Mouse (Mus musculus): Measurements from ENCODE around the gene Pde9a. TPM values are rescaled to one million over a fixed set of nuclear protein-coding genes. Genes with fewer than 3 reads are reported as not detected.

Gene Pde9a
- polyA plus RNA-seq, 1 experiment: 0.14 TPM

DNA sequence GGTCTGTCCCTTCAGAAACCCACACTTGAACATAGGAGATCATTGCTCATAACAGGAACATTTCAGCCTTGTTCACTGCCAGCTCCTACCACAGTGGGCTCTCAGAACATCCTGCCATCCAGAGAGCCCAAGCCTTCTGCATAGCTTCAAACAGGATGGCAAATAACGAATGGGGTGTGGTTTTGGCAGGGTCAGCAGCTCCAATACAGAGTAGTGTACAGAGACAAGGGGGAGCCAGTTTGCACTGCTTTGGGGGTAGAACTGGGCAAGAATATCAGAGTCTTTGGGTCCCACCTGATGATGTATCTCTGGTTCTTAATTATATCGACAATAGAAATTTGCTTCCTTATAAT lies 33.6 kb downstream of the Pde9a start:
- Histone ChIP-seq H3ac (ENCODE audit: control insufficient read depth, insufficient read length) (no peak overlapping the region), H3K79me2 (ENCODE audit: control insufficient read depth, insufficient read depth) (no peaks in the 10 kb centered on the region), H3K27me3 (ENCODE audit: control insufficient read depth, insufficient read depth, insufficient read length) (peaks cover 37% of the 10 kb centered on the region), H3K4me2 (ENCODE audit: low read depth) (no peak overlapping the region), H3K36me3 (ENCODE audit: control insufficient read depth, insufficient read depth) (no peaks in the 10 kb centered on the region), H3K4me3 (no peak overlapping the region)
- TF ChIP-seq TCF3 (IDR thresholded peaks at IDR 0.05; ENCODE audit: insufficient read length, low read depth) (no peak), SRF (IDR thresholded peaks at IDR 0.05; ENCODE audit: control insufficient read depth, insufficient read length, low read depth) (no peak), MYOG (IDR thresholded peaks at IDR 0.05; ENCODE audit: control insufficient read depth in 1 of 3, insufficient read depth in 1 of 3, insufficient read length in 2 of 3, low read depth in 2 of 3) (no peak), TCF12 (IDR thresholded peaks at IDR 0.05; ENCODE audit: insufficient read depth, poor library complexity, severe bottlenecking) (no peak), CEBPB (IDR thresholded peaks at IDR 0.05; ENCODE audit: insufficient read depth, poor library complexity, severe bottlenecking) (no peak), POLR2AphosphoS2 (IDR thresholded peaks at IDR 0.05; ENCODE audit: insufficient read length, low read depth) (no peak), POLR2A (IDR thresholded peaks at IDR 0.05; ENCODE audit: insufficient read length, low read depth) (no peak), E2F4 (IDR thresholded peaks at IDR 0.05; ENCODE audit: insufficient read depth) (no peak), USF1 (IDR thresholded peaks at IDR 0.05; ENCODE audit: low read depth) (no peak), MAX (IDR thresholded peaks at IDR 0.05; ENCODE audit: low read depth) (no peak), MYOD1 (IDR thresholded peaks at IDR 0.05; ENCODE audit: control insufficient read depth in 1 of 3, insufficient read length in 2 of 3, low read depth in 2 of 3) (no peak), REST (IDR thresholded peaks at IDR 0.05; ENCODE audit: insufficient read depth, insufficient read length) (no peak)

DNA sequence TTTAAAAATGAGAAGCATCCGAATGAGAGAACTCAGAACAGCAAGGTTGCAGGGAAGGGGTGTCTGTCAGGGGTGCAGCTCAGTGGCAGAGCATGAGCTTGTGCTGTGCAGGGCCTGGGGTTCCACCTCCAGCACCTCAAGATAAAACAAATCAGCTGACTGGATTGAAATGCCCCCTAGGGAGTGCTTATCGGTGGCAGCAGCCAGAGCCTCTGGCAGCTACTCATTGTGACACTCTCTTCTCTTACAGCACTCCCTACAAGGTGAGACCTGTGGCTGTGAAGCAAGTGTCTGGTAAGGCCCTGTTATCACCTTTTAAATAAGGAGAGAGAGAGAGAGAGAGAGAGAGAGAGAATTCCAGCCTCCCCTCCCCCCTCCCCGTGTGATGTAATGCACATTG lies 34.0 kb downstream of the Pde9a start:
- no peak overlapping the region for H3K4me2 ChIP-seq (ENCODE audit: low read depth)
- no peak overlapping the region for H3ac ChIP-seq (ENCODE audit: control insufficient read depth, insufficient read length)
- TF ChIP-seq MYOG (IDR thresholded peaks at IDR 0.05; ENCODE audit: control insufficient read depth in 1 of 3, insufficient read depth in 1 of 3, insufficient read length in 2 of 3, low read depth in 2 of 3) (no peak), MAX (IDR thresholded peaks at IDR 0.05; ENCODE audit: low read depth) (no peak), TCF3 (IDR thresholded peaks at IDR 0.05; ENCODE audit: insufficient read length, low read depth) (no peak), USF1 (IDR thresholded peaks at IDR 0.05; ENCODE audit: low read depth) (no peak), POLR2AphosphoS2 (IDR thresholded peaks at IDR 0.05; ENCODE audit: insufficient read length, low read depth) (no peak), SRF (IDR thresholded peaks at IDR 0.05; ENCODE audit: control insufficient read depth, insufficient read length, low read depth) (no peak), REST (IDR thresholded peaks at IDR 0.05; ENCODE audit: insufficient read depth, insufficient read length) (no peak)
- no peaks in the 10 kb centered on the region for H3K36me3 ChIP-seq (ENCODE audit: control insufficient read depth, insufficient read depth)
- peaks cover 41% of the 10 kb centered on the region for H3K27me3 ChIP-seq (ENCODE audit: control insufficient read depth, insufficient read depth, insufficient read length)
- H3K4me3 ChIP-seq: no peak overlapping the region
- no peaks in the 10 kb centered on the region for H3K79me2 ChIP-seq (ENCODE audit: control insufficient read depth, insufficient read depth)

DNA sequence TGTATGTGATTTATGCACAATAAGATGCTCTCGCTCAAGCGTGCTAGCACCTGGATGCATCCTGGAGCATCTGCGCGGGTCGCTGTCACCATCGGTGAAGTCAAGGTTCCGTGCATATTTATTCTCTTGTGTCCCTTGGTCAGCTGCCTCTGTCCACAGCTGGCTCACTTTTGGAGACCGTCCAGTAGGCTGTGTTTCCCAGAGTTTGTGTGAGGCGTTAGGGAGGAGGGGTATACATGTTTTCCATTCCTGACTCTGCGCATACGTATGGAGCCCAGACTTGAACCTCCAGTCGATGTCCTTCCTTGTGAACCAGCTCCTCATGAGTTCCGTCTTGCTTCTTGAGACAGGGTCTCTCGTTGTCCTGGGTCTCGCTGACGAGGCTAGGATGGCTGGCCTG lies 34.6 kb downstream of the Pde9a start:
- Histone ChIP-seq H3K4me3 (no peak overlapping the region), H3K36me3 (ENCODE audit: control insufficient read depth, insufficient read depth) (no peaks in the 10 kb centered on the region), H3K79me2 (ENCODE audit: control insufficient read depth, insufficient read depth) (no peaks in the 10 kb centered on the region), H3K4me2 (ENCODE audit: low read depth) (no peak overlapping the region), H3ac (ENCODE audit: control insufficient read depth, insufficient read length) (no peak overlapping the region), H3K27me3 (ENCODE audit: control insufficient read depth, insufficient read depth, insufficient read length) (peaks cover 47% of the 10 kb centered on the region)
- TF ChIP-seq POLR2AphosphoS2 (IDR thresholded peaks at IDR 0.05; ENCODE audit: insufficient read length, low read depth) (no peak), POLR2A (IDR thresholded peaks at IDR 0.05; ENCODE audit: insufficient read length, low read depth) (no peak), TCF3 (IDR thresholded peaks at IDR 0.05; ENCODE audit: insufficient read length, low read depth) (no peak), E2F4 (IDR thresholded peaks at IDR 0.05; ENCODE audit: insufficient read depth) (no peak), TCF12 (IDR thresholded peaks at IDR 0.05; ENCODE audit: insufficient read depth, poor library complexity, severe bottlenecking) (no peak), MYOD1 (IDR thresholded peaks at IDR 0.05; ENCODE audit: control insufficient read depth in 1 of 3, insufficient read length in 2 of 3, low read depth in 2 of 3) (no peak), CEBPB (IDR thresholded peaks at IDR 0.05; ENCODE audit: insufficient read depth, poor library complexity, severe bottlenecking) (no peak), REST (IDR thresholded peaks at IDR 0.05; ENCODE audit: insufficient read depth, insufficient read length) (no peak), MYOG (IDR thresholded peaks at IDR 0.05; ENCODE audit: control insufficient read depth in 1 of 3, insufficient read depth in 1 of 3, insufficient read length in 2 of 3, low read depth in 2 of 3) (no peak), MAX (IDR thresholded peaks at IDR 0.05; ENCODE audit: low read depth) (no peak), SRF (IDR thresholded peaks at IDR 0.05; ENCODE audit: control insufficient read depth, insufficient read length, low read depth) (no peak), USF1 (IDR thresholded peaks at IDR 0.05; ENCODE audit: low read depth) (no peak)

DNA sequence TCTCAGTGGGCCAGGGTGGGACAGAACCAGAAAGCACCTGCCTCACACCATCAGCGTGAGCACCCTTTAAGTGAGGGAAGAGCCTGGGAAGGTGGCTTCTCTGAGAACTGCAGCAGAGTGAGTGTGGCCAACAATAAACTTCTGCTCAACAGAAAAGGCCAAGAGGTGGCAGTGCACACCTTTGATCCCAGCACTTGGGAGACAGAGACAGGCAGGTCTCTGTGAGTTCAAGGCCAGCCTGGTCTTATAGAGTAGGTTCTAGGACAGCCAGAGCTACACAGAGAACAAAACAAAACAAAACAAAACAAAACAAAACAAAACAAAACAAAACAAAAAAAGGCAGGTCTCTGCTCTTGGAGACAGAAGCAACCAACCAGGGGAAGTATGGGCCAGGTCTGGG lies 36.4 kb downstream of the Pde9a start:
- Histone ChIP-seq H3ac (ENCODE audit: control insufficient read depth, insufficient read length) (no peak overlapping the region), H3K79me2 (ENCODE audit: control insufficient read depth, insufficient read depth) (no peaks in the 10 kb centered on the region), H3K4me3 (no peak overlapping the region), H3K4me2 (ENCODE audit: low read depth) (no peak overlapping the region), H3K27me3 (ENCODE audit: control insufficient read depth, insufficient read depth, insufficient read length) (peaks cover 43% of the 10 kb centered on the region), H3K36me3 (ENCODE audit: control insufficient read depth, insufficient read depth) (no peaks in the 10 kb centered on the region)
- TF ChIP-seq SRF (IDR thresholded peaks at IDR 0.05; ENCODE audit: control insufficient read depth, insufficient read length, low read depth) (no peak), TCF3 (IDR thresholded peaks at IDR 0.05; ENCODE audit: insufficient read length, low read depth) (no peak), CEBPB (IDR thresholded peaks at IDR 0.05; ENCODE audit: insufficient read depth, poor library complexity, severe bottlenecking) (no peak), TCF12 (IDR thresholded peaks at IDR 0.05; ENCODE audit: insufficient read depth, poor library complexity, severe bottlenecking) (no peak), USF1 (IDR thresholded peaks at IDR 0.05; ENCODE audit: low read depth) (no peak), POLR2AphosphoS2 (IDR thresholded peaks at IDR 0.05; ENCODE audit: insufficient read length, low read depth) (no peak), MAX (IDR thresholded peaks at IDR 0.05; ENCODE audit: low read depth) (no peak), REST (IDR thresholded peaks at IDR 0.05; ENCODE audit: insufficient read depth, insufficient read length) (no peak), E2F4 (IDR thresholded peaks at IDR 0.05; ENCODE audit: insufficient read depth) (no peak), MYOG (IDR thresholded peaks at IDR 0.05; ENCODE audit: control insufficient read depth in 1 of 3, insufficient read depth in 1 of 3, insufficient read length in 2 of 3, low read depth in 2 of 3) (no peak), POLR2A (IDR thresholded peaks at IDR 0.05; ENCODE audit: insufficient read length, low read depth) (no peak), MYOD1 (IDR thresholded peaks at IDR 0.05; ENCODE audit: control insufficient read depth in 1 of 3, insufficient read length in 2 of 3, low read depth in 2 of 3) (no peak)

Data from myocyte (in vitro differentiated cells).